In the genomic region with DNA sequence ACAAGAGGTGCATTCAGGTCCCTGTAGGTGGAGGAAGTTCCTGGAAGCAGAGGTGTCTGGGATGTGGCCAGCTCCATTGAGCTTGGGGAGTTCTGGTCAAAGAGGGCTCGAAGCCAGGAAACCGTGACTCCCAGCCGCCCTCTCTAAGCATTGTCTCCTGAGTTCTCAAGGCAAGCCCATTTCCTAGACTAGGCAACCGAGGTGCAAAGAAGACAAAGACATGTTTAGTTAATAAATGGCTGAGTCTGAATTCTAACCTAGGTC, we compare ENCODE assay signal across 21 mouse cellular contexts. TPM values are rescaled to one million over a fixed set of nuclear protein-coding genes. Genes with fewer than 3 reads are reported as not detected.
DNase-seq lines count a peak whose midpoint lies in the region; ATAC-seq and TF ChIP-seq lines count a peak whose summit lies in the region.
"Had no signal": no experiment of that assay in that cellular context is flagged by ENCODE, and none has a peak within 500 bp of the region (broad histone marks: within the 10 kb centered on the region; RNA-seq: fewer than 3 reads in every experiment).

No protein-coding gene starts in this region.

- peaks cover 44% of the 10 kb centered on the region for H3K79me2 ChIP-seq in myocyte (ENCODE audit: control insufficient read depth, insufficient read depth)

- no peak overlapping the region for H3K4me3 ChIP-seq in myocyte
- no peak overlapping the region for H3K4me3 ChIP-seq in midbrain, postnatal 0 days (ENCODE audit: low read depth, low read length)
- H3K4me3 ChIP-seq: forebrain, embryonic 13.5 days; heart, embryonic 12.5 days; hindbrain, embryonic 13.5 days had no signal

- no peak for TF ChIP-seq POLR2A in myocyte (IDR thresholded peaks at IDR 0.05; ENCODE audit: insufficient read length, low read depth)

- peak; percentile 35 for DNase-seq in heart, postnatal 10 days
- no peak for DNase-seq in heart, postnatal 14 days
- DNase-seq in 3T3-L1 (ENCODE audit: low read depth, low spot score): peak; percentile 46
- peak; percentile 46 for DNase-seq in NIH3T3 (ENCODE audit: low read depth)
- no peak for DNase-seq in midbrain, postnatal 0 days (ENCODE audit: low spot score)
- DNase-seq in cerebellum, adult 8-10 months: no peak
- DNase-seq: adrenal gland, adult 8-10 months; adrenal gland, postnatal 36 days; cerebellum, adult 9-10 months; cerebellum, postnatal 25 days; forebrain, postnatal 0 days; gastrocnemius, postnatal 14 days; kidney, adult 18-20 months had no signal

- no peak overlapping the region for H3ac ChIP-seq in myocyte (ENCODE audit: control insufficient read depth, insufficient read length)

- H3K9me3 ChIP-seq in midbrain, postnatal 0 days (ENCODE audit: low read length): no peaks in the 10 kb centered on the region
- H3K9me3 ChIP-seq: embryonic facial prominence, embryonic 13.5 days; forebrain, embryonic 13.5 days; heart, embryonic 12.5 days; hindbrain, embryonic 13.5 days had no signal

- intact Hi-C loops in heart, postnatal 10 days (cut with DNase I): no loop called here
- intact Hi-C loops in heart, postnatal 14 days (cut with DNase I): no loop called here

- H3K27me3 ChIP-seq in myocyte (ENCODE audit: control insufficient read depth, insufficient read depth, insufficient read length): no peaks in the 10 kb centered on the region
- H3K27me3 ChIP-seq in midbrain, postnatal 0 days (ENCODE audit: insufficient read depth, low read length): no peaks in the 10 kb centered on the region
- H3K27me3 ChIP-seq: embryonic facial prominence, embryonic 13.5 days had no signal

- peak overlapping the region; percentile 93 for H3K4me2 ChIP-seq in myocyte (ENCODE audit: low read depth)
- H3K4me2 ChIP-seq in midbrain, postnatal 0 days (ENCODE audit: low read depth, low read length, poor library complexity, severe bottlenecking): no peak overlapping the region
- H3K4me2 ChIP-seq: forebrain, embryonic 13.5 days; heart, embryonic 12.5 days; hindbrain, embryonic 13.5 days had no signal

- no peak for TF ChIP-seq CTCF in midbrain, postnatal 0 days (IDR thresholded peaks at IDR 0.05)

- peaks cover 3% of the 10 kb centered on the region; the same call in 1 of the 2 replicates for H3K4me1 ChIP-seq in midbrain, postnatal 0 days (ENCODE audit: insufficient read depth, low read length)

- no peak overlapping the region for H3K9ac ChIP-seq in midbrain, postnatal 0 days (replicated peaks; ENCODE audit: low read length, poor library complexity, severe bottlenecking)
- H3K9ac ChIP-seq: forebrain, embryonic 13.5 days; forebrain, postnatal 0 days; heart, embryonic 12.5 days; hindbrain, embryonic 13.5 days had no signal

- no peak for ATAC-seq in midbrain, postnatal 0 days (ENCODE audit: low FRiP score)
- ATAC-seq: forebrain, embryonic 13.5 days; forebrain, postnatal 0 days; hindbrain, postnatal 0 days had no signal

- WGBS in midbrain, postnatal 0 days: 85% methylated on average over 4 of the region's 4 CpGs

- peaks cover 5% of the 10 kb centered on the region for H3K36me3 ChIP-seq in myocyte (ENCODE audit: control insufficient read depth, insufficient read depth)
- no peaks in the 10 kb centered on the region for H3K36me3 ChIP-seq in midbrain, postnatal 0 days (ENCODE audit: insufficient read depth, low read length)
- H3K36me3 ChIP-seq: heart, embryonic 12.5 days; hindbrain, embryonic 13.5 days had no signal

- no peak overlapping the region for H3K27ac ChIP-seq in midbrain, postnatal 0 days (ENCODE audit: low read depth, low read length)
- H3K27ac ChIP-seq: forebrain, embryonic 13.5 days; hindbrain, embryonic 13.5 days; hindbrain, postnatal 0 days had no signal

TF ChIP-seq in myocyte, 11 proteins besides CTCF, POLR2A, EP300 and RAD21:
- TF ChIP-seq CEBPB (IDR thresholded peaks at IDR 0.05; ENCODE audit: insufficient read depth, poor library complexity, severe bottlenecking) (no peak), SRF (IDR thresholded peaks at IDR 0.05; ENCODE audit: control insufficient read depth, insufficient read length, low read depth) (no peak), REST (IDR thresholded peaks at IDR 0.05; ENCODE audit: insufficient read depth, insufficient read length) (no peak), TCF3 (IDR thresholded peaks at IDR 0.05; ENCODE audit: insufficient read length, low read depth) (no peak)

RNA-seq across cellular contexts. Expression of a gene that starts 3.0 kb away (rescaled TPM):
- total RNA-seq in heart, postnatal 10 days (2021): 10 to 100 TPM; 23.4 to 28.2 TPM
- 10 to 100 TPM; 29.9 to 33.2 TPM for total RNA-seq in heart, postnatal 14 days (2021)
- polyA plus RNA-seq in myocyte (2012; fragmentation: generic; extraction: Trizol): 469 TPM
- 19.5 and 31.7 TPM in 2 replicates for total RNA-seq in midbrain, postnatal 0 days (2014; rRNA removed)
- 32.8 and 35.1 TPM in 2 replicates for polyA plus RNA-seq in midbrain, postnatal 0 days (2015; fragmentation: Nextera tagmentation; extraction: Ambion mirVana)
- total RNA-seq: hematopoietic stem cell, adult 5-6 weeks; MEL had no signal

RNA-seq across cellular contexts. Expression of a gene that starts 34.0 kb away (rescaled TPM):
- total RNA-seq in heart, postnatal 10 days (2021): 10 to 100 TPM; 36.8 to 37.0 TPM
- 10 to 100 TPM; 43.3 to 46.4 TPM for total RNA-seq in heart, postnatal 14 days (2021)
- polyA plus RNA-seq in myocyte (2012; fragmentation: generic; extraction: Trizol): 89.0 TPM
- 8.9 and 16.4 TPM in 2 replicates for total RNA-seq in midbrain, postnatal 0 days (2014; rRNA removed)
- 8.6 and 8.7 TPM in 2 replicates for polyA plus RNA-seq in midbrain, postnatal 0 days (2015; fragmentation: Nextera tagmentation; extraction: Ambion mirVana)
- total RNA-seq: hematopoietic stem cell, adult 5-6 weeks had no signal

RNA-seq across cellular contexts. Expression of a gene that starts 38.0 kb away (rescaled TPM):
- total RNA-seq in heart, postnatal 10 days (2021): 1 to 10 TPM; 1.9 to 2.2 TPM
- 1 to 10 TPM; 3.5 to 4.7 TPM for total RNA-seq in heart, postnatal 14 days (2021)
- polyA plus RNA-seq in myocyte (2012; fragmentation: generic; extraction: Trizol): 2.0 TPM
- 6.2 and 8.3 TPM in 2 replicates for total RNA-seq in midbrain, postnatal 0 days (2014; rRNA removed)
- polyA plus RNA-seq in midbrain, postnatal 0 days (2015; fragmentation: Nextera tagmentation; extraction: Ambion mirVana): 7.8 and 8.7 TPM in 2 replicates

Comparison
In these comparisons a context has a peak if more than half of its experiments do, and no peak if none do; other contexts are left out.
1. DNase-seq: peak in heart, postnatal 10 days (2 of 2), 3T3-L1 (single experiment) and NIH3T3 (single experiment); none in heart, postnatal 14 days (0 of 2), midbrain, postnatal 0 days (single experiment) and cerebellum, adult 8-10 months (single experiment).